Mouse (Mus musculus): Measurements from ENCODE around the gene Mex3b.

The Mex3b gene

GRCm38 (mm10) chr7:82866486-82867270, 455 bp upstream of the Mex3b start:
- DNase-seq (ENCODE audit: low spot score in 2 of 2): peak; percentile 94 to 97

- peak; percentile 58 to 61 for DNase-seq (ENCODE audit: low spot score in 2 of 2)
These were observed 1.4 kb downstream of the Mex3b start for GRCm38 (mm10) chr7:82868309-82869230.

- DNase-seq (ENCODE audit: low spot score in 2 of 2): peak in 1 of 2 experiments; percentile 17
These were observed 2.4 kb downstream of the Mex3b start for GRCm38 (mm10) chr7:82869231-82870147.

- DNase-seq (ENCODE audit: low spot score in 2 of 2): no peak
These were observed 3.0 kb downstream of the Mex3b start for GRCm38 (mm10) chr7:82870148-82870513.

- DNase-seq (ENCODE audit: low spot score in 2 of 2): no peak
These were observed 9.4 kb downstream of the Mex3b start for GRCm38 (mm10) chr7:82876551-82876950.

GRCm38 (mm10) chr7:82880016-82880415, 12.9 kb downstream of the Mex3b start:
- no peak for DNase-seq (ENCODE audit: low spot score in 2 of 2)

- no peak for DNase-seq (ENCODE audit: low spot score in 2 of 2)
These were observed 13.6 kb downstream of the Mex3b start for GRCm38 (mm10) chr7:82880700-82881099.

- no peak for DNase-seq (ENCODE audit: low spot score in 2 of 2)
These were observed 23.3 kb downstream of the Mex3b start for GRCm38 (mm10) chr7:82890317-82890850.

GRCm38 (mm10) chr7:82890875-82891515, 23.9 kb downstream of the Mex3b start:
- DNase-seq (ENCODE audit: low spot score in 2 of 2): no peak

GRCm38 (mm10) chr7:82894366-82894765, 27.2 kb downstream of the Mex3b start:
- no peak for DNase-seq (ENCODE audit: low spot score in 2 of 2)

GRCm38 (mm10) chr7:82895606-82896005, 28.5 kb downstream of the Mex3b start:
- no peak for DNase-seq (ENCODE audit: low spot score in 2 of 2)

GRCm38 (mm10) chr7:82896750-82897149, 29.6 kb downstream of the Mex3b start:
- no peak for DNase-seq (ENCODE audit: low spot score in 2 of 2)

GRCm38 (mm10) chr7:82899459-82900297, 32.5 kb downstream of the Mex3b start:
- no peak for DNase-seq (ENCODE audit: low spot score in 2 of 2)

- no peak for DNase-seq (ENCODE audit: low spot score in 2 of 2)
These were observed 35.9 kb downstream of the Mex3b start for GRCm38 (mm10) chr7:82903006-82903405.

- no peak for DNase-seq (ENCODE audit: low spot score in 2 of 2)
These were observed 38.4 kb downstream of the Mex3b start for GRCm38 (mm10) chr7:82905527-82905926.

GRCm38 (mm10) chr7:82907081-82907480, 39.9 kb downstream of the Mex3b start:
- DNase-seq (ENCODE audit: low spot score in 2 of 2): no peak

- DNase-seq (ENCODE audit: low spot score in 2 of 2): no peak
These were observed 43.6 kb downstream of the Mex3b start for GRCm38 (mm10) chr7:82910536-82911384.

- no peak for DNase-seq (ENCODE audit: low spot score in 2 of 2)
These were observed 44.4 kb downstream of the Mex3b start for GRCm38 (mm10) chr7:82911501-82911900.

GRCm38 (mm10) chr7:82914297-82914696, 47.2 kb downstream of the Mex3b start:
- no peak for DNase-seq (ENCODE audit: low spot score in 2 of 2)
